Mouse (Mus musculus) stomach, postnatal 0 days (tissue): ENCODE data around the gene St7. TPM values are rescaled to one million over a fixed set of nuclear protein-coding genes. Genes with fewer than 3 reads are reported as not detected.

Experiments used
- ATAC-seq: fragments of 200-750 bp; cut with Nextera tagmentation; 2 replicates; pipeline ENCODE4 v1.8.0; 2017; ENCODE audit not compliant: low FRiP score, low TSS enrichment
- DNase-seq: peaks from one replicate; pipeline ENCODE4 v3.0.0-alpha.2; 2016; ENCODE audit warnings: low spot score
- H3K27ac ChIP-seq: fragments of 300-500 bp; sonication (generic); replicated peaks from 2 replicates; pipeline ENCODE4 v1.5.1; 2014; ENCODE audit warnings: mild to moderate bottlenecking, control low read depth
- H3K27me3 ChIP-seq: fragments of 300-500 bp; sonication (generic); 2 replicates; pipeline ENCODE4 v1.6.1; 2014; ENCODE audit warnings: low read length; ENCODE audit not compliant: control insufficient read depth, insufficient read depth
- H3K36me3 ChIP-seq: fragments of 300-500 bp; sonication (generic); 2 replicates; pipeline ENCODE4 v1.6.1; 2014; ENCODE audit warnings: low read length, mixed read lengths; ENCODE audit not compliant: control insufficient read depth, insufficient read depth
- H3K4me1 ChIP-seq: fragments of 300-500 bp; sonication (generic); replicated peaks from 2 replicates; pipeline ENCODE4 v1.6.1; 2014; ENCODE audit warnings: antibody characterized with exemption; ENCODE audit not compliant: control insufficient read depth, insufficient read depth
- H3K4me2 ChIP-seq: fragments of 300-500 bp; sonication (generic); replicated peaks from 2 replicates; pipeline ENCODE4 v1.6.1; 2014; ENCODE audit warnings: low read depth, mild to moderate bottlenecking, control low read depth, moderate library complexity
- H3K4me3 ChIP-seq: fragments of 300-500 bp; sonication (generic); 2 replicates; pipeline ENCODE4 v1.5.1; 2014; ENCODE audit warnings: low read depth, low read length, control low read depth
- H3K9ac ChIP-seq: fragments of 300-500 bp; sonication (generic); 2 replicates; pipeline ENCODE4 v1.6.1; 2014; ENCODE audit warnings: mild to moderate bottlenecking, low read length, control low read depth, mixed read lengths
- H3K9me3 ChIP-seq: fragments of 300-500 bp; sonication (generic); 2 replicates; pipeline ENCODE4 v1.6.1; 2016; ENCODE audit warnings: low read length; ENCODE audit not compliant: control insufficient read depth
- CTCF ChIP-seq: IDR thresholded peaks from 2 replicates; pipeline ENCODE4 v1.5.1; 2016; ENCODE audit warnings: antibody characterized with exemption, low read depth, mild to moderate bottlenecking, moderate library complexity
- EP300 ChIP-seq: optimal IDR thresholded peaks from 2 replicates; pipeline ENCODE3; 2016; ENCODE audit warnings: antibody characterized with exemption
- WGBS: fragments of 180-500 bp; shearing (Covaris S2); extraction: QIAGEN DNeasy Blood & Tissue Kit; methylation state at CpG from one replicate; pipeline ENCODE4 v1.1.7; 2014; 5-methylcytosine and 5-hydroxymethylcytosine counted together
- polyA plus RNA-seq: library from polyadenylated mRNA; unstranded; fragments of >200 nt; fragmentation: Nextera tagmentation; extraction: Ambion mirVana; gene quantifications from 2 replicates; pipeline ENCODE4 v1.2.1, GENCODE M21; 2015

Gene St7
- polyA plus RNA-seq, 1 experiment from 2014 or later: 12.5 TPM

DNA sequence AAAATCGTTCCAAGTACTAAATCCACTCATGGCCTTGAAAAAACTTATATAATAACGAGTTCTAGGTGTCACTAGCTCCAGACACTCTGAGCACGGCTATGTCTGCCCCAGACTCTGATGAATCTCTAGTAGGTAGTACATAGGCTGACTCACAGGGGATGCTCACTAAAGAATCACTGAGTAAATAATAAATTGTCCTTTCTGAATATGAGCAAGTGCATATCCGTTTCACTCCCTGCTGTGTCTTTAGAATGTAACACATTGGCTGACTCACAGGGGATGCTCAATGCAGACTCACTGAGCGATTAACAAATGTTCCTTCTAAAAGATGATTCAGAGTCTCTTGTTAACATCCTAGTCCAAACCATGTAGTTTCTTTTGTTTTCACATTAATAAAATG, 285.6 kb downstream of the St7 start:
- DNase-seq: no peak
- no peak for ATAC-seq
- Histone ChIP-seq H3K4me2 (no peak overlapping the region), H3K27ac (no peak overlapping the region), H3K4me3 (no peak overlapping the region), H3K27me3 (no peaks in the 10 kb centered on the region), H3K9me3 (no peaks in the 10 kb centered on the region), H3K4me1 (no peaks in the 10 kb centered on the region), H3K9ac (no peak overlapping the region), H3K36me3 (no peaks in the 10 kb centered on the region)
- WGBS: 75% methylated on average over 5 of the region's 5 CpGs
- TF ChIP-seq EP300 (no peak), CTCF (no peak)

GRCm38 (mm10) chr6:17978881-17979280, 286.1 kb downstream of the St7 start:
- no peak for DNase-seq
- Histone ChIP-seq H3K36me3 (no peaks in the 10 kb centered on the region), H3K9me3 (no peaks in the 10 kb centered on the region), H3K4me2 (no peak overlapping the region), H3K4me3 (no peak overlapping the region), H3K4me1 (no peaks in the 10 kb centered on the region), H3K27ac (no peak overlapping the region), H3K27me3 (no peaks in the 10 kb centered on the region), H3K9ac (no peak overlapping the region)
- no peak for ATAC-seq
- no peak for TF ChIP-seq CTCF
- 68% methylated on average over 3 of the region's 3 CpGs for WGBS

- no peak overlapping the region for H3K9ac ChIP-seq
- 64% methylated on average over 1 of the region's 1 CpGs for WGBS
- TF ChIP-seq CTCF (no peak), EP300 (no peak)
- H3K4me3 ChIP-seq: no peak overlapping the region
- DNase-seq (no peak), ATAC-seq (no peak)
- no peaks in the 10 kb centered on the region for H3K27me3 ChIP-seq
- H3K27ac ChIP-seq: no peak overlapping the region
- H3K4me2 ChIP-seq: no peak overlapping the region
- H3K4me1 ChIP-seq: no peaks in the 10 kb centered on the region
- no peaks in the 10 kb centered on the region for H3K36me3 ChIP-seq
- no peaks in the 10 kb centered on the region for H3K9me3 ChIP-seq
These were observed 286.6 kb downstream of the St7 start for GRCm38 (mm10) chr6:17979361-17979760.

GRCm38 (mm10) chr6:17990173-17991028, 297.7 kb downstream of the St7 start:
- WGBS: 75% methylated on average over 9 of the region's 9 CpGs
- H3K4me1 ChIP-seq: no peaks in the 10 kb centered on the region
- H3K4me3 ChIP-seq: no peak overlapping the region
- ATAC-seq (no peak), DNase-seq (no peak)
- H3K36me3 ChIP-seq: no peaks in the 10 kb centered on the region
- H3K27ac ChIP-seq: no peak overlapping the region
- no peaks in the 10 kb centered on the region for H3K27me3 ChIP-seq
- no peak for TF ChIP-seq EP300
- TF ChIP-seq CTCF: no peak
- no peak overlapping the region for H3K4me2 ChIP-seq
- no peak overlapping the region for H3K9ac ChIP-seq
- no peaks in the 10 kb centered on the region for H3K9me3 ChIP-seq

GRCm38 (mm10) chr6:17991625-17992024, 298.9 kb downstream of the St7 start:
- no peak for ATAC-seq
- 65% methylated on average over 7 of the region's 7 CpGs for WGBS
- no peaks in the 10 kb centered on the region for H3K9me3 ChIP-seq

More at GRCm38 (mm10) chr6:17991625-17992024, 298.9 kb downstream of the St7 start:
- Histone ChIP-seq H3K4me2 (no peak overlapping the region), H3K36me3 (no peaks in the 10 kb centered on the region), H3K27ac (no peak overlapping the region), H3K9ac (no peak overlapping the region), H3K4me3 (no peak overlapping the region), H3K4me1 (no peaks in the 10 kb centered on the region), H3K27me3 (no peaks in the 10 kb centered on the region)
- TF ChIP-seq CTCF (no peak), EP300 (no peak)
- DNase-seq: no peak

Other genes starting within 250 kb of the St7 start
- gene Met, start 229.1 kb upstream of the St7 start, polyA plus RNA-seq: 4.0 and 4.5 TPM in 2 replicates
- gene Capza2, start 56.7 kb upstream of the St7 start, polyA plus RNA-seq: 161 and 167 TPM in 2 replicates